Mouse (Mus musculus) ovary, postnatal 36 days (tissue): ENCODE data around the gene Fig4.

ENCODE experiments used
- DNase-seq: peaks from one replicate; pipeline ENCODE4 v3.0.0; 2022; ENCODE audit warnings: low spot score, mixed read lengths

The Fig4 gene

GRCm38 (mm10) chr10:41260243-41261006, 42.6 kb downstream of the Fig4 start:
- no peak for DNase-seq

GRCm38 (mm10) chr10:41250749-41251065, 52.4 kb downstream of the Fig4 start:
- DNase-seq = no peak

- DNase-seq = no peak
These were observed 52.9 kb downstream of the Fig4 start for GRCm38 (mm10) chr10:41250045-41250748.

- no peak for DNase-seq
These were observed 53.9 kb downstream of the Fig4 start for GRCm38 (mm10) chr10:41249006-41249659.

- no peak for DNase-seq
These were observed 55.1 kb downstream of the Fig4 start for GRCm38 (mm10) chr10:41247800-41248473.

- DNase-seq = no peak
These were observed 56.9 kb downstream of the Fig4 start for GRCm38 (mm10) chr10:41246111-41246510.

- DNase-seq = no peak
These were observed 57.6 kb downstream of the Fig4 start for GRCm38 (mm10) chr10:41245477-41245876.

GRCm38 (mm10) chr10:41245028-41245427, 58.0 kb downstream of the Fig4 start:
- DNase-seq = no peak

- DNase-seq = no peak
These were observed 59.1 kb downstream of the Fig4 start for GRCm38 (mm10) chr10:41243930-41244329.

GRCm38 (mm10) chr10:41241558-41242242, 61.4 kb downstream of the Fig4 start:
- no peak for DNase-seq

- no peak for DNase-seq
These were observed 62.0 kb downstream of the Fig4 start for GRCm38 (mm10) chr10:41241080-41241479.

GRCm38 (mm10) chr10:41236020-41236419, 67.0 kb downstream of the Fig4 start:
- no peak for DNase-seq

- DNase-seq = no peak
These were observed 67.5 kb downstream of the Fig4 start for GRCm38 (mm10) chr10:41235584-41235983.

- DNase-seq = no peak
These were observed 67.9 kb downstream of the Fig4 start for GRCm38 (mm10) chr10:41235159-41235558.

GRCm38 (mm10) chr10:41234552-41234951, 68.5 kb downstream of the Fig4 start:
- no peak for DNase-seq

- no peak for DNase-seq
These were observed 69.9 kb downstream of the Fig4 start for GRCm38 (mm10) chr10:41233140-41233539.

- DNase-seq = no peak
These were observed 71.8 kb downstream of the Fig4 start for GRCm38 (mm10) chr10:41231163-41231835.

GRCm38 (mm10) chr10:41227626-41228025, 75.4 kb downstream of the Fig4 start:
- DNase-seq = no peak

GRCm38 (mm10) chr10:41223499-41223898, 79.6 kb downstream of the Fig4 start:
- no peak for DNase-seq

GRCm38 (mm10) chr10:41221204-41221603, 81.9 kb downstream of the Fig4 start:
- DNase-seq = no peak

GRCm38 (mm10) chr10:41218897-41219296, 84.2 kb downstream of the Fig4 start:
- DNase-seq = no peak
